Mouse (Mus musculus) 3T3-L1 (cell line): Measurements from ENCODE around the gene Ly6g6e.

Experiments
- DNase-seq: peaks from one replicate; pipeline ENCODE4 v3.0.0-alpha.2; 2015; ENCODE audit warnings: low read depth, low spot score

The Ly6g6e gene

GRCm38 (mm10) chr17:35071454-35071853 lies 5.2 kb upstream of the Ly6g6e start:
- DNase-seq, result no peak

DNA sequence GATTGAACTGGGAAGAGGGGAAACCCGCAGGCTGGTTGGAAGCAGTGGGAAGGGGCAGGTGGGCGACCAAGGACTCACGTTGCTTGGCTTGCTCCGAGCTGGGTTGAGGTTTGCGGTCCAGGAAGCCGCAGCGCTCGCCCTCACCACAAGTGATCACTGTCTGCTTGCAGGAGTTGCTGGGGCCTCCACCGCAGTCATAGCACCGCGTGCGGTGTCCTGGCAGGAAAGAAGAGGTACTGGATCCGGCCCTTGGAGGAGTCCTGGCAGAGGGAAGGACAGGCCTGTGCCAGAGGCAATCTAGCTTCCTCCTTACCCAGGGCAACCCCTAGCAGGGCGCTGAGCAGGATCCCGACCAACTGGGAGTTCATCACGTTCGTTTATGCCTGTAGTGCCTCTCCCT lies 2.6 kb upstream of the Ly6g6e start:
- DNase-seq, result no peak

DNA sequence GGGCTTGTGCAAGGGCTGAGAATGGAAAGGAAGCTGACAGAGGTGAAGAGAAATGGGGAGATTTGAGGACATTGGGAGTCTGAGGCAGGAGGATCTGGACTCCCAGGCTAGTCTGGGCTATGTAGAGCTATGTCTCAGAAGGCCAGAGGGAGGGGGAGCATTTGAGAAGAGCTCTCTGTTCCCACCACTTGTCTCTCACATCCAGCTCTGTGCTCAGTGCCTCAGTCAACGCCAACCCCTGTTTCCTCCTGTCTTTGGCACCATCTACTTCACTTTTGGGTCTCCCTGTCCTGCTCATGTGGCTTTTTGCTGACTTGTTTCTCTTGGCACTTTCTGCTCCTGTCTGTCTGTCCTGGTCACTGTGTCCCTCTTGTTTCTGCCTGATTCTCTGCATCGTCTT lies 583 bp downstream of the Ly6g6e start:
- no peak for DNase-seq

- DNase-seq, result no peak
Observed at GRCm38 (mm10) chr17:35077786-35078233, 1.1 kb downstream of the Ly6g6e start, which contains the start of gene Ly6g6d. TSS of gene Ly6g6d (minus strand) at chr17:35078065.

GRCm38 (mm10) chr17:35079778-35080177 lies 3.1 kb downstream of the Ly6g6e start:
- DNase-seq, result no peak

DNA sequence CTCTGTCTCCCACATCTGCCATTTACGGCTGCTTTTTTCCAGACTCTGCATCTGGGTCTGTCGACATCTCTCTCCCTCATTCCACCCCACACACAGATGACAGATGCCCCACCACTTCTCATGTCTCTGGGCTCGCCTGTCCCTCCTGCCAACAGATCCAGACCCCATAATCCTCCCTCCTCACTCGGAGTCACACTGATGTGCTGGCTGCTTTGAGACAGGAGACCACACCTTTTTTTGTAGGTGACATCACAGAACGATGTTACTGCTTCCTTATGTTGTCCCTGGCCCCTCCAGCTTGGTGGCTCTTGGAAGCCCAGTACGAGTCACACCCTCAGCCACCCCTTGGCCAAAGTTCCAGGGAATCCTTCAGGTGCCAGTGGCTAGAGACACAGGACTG lies 3.5 kb downstream of the Ly6g6e start:
- DNase-seq, result no peak

DNA sequence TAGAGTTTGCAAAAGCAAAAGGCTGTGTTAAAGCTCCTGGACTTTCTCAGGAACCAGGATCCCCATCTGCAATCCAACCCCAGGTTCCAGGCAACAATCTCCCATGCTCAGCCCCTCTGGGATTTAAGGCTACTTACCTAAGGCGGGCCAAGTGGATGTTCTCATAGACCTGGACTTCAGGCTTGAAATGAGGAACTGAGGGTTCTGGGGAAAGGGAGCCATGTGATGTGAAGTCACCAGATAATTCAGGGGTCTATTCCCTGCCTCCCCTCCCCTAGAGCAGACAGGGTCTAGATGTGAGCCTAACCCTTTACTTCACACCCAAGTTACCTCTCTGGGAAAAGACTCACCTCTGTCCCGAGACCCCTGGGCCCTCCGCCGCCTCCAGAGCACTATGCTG lies 4.0 kb downstream of the Ly6g6e start:
- DNase-seq, result no peak

- no peak for DNase-seq
Observed at GRCm38 (mm10) chr17:35082841-35083576, 6.3 kb downstream of the Ly6g6e start.

- DNase-seq, result no peak
Observed at GRCm38 (mm10) chr17:35083929-35084497, 7.3 kb downstream of the Ly6g6e start.

GRCm38 (mm10) chr17:35085208-35085865 lies 8.6 kb downstream of the Ly6g6e start, which contains the start of gene Ly6g6f:
TSS of gene Ly6g6f (minus strand) at chr17:35085610.
- no peak for DNase-seq

DNA sequence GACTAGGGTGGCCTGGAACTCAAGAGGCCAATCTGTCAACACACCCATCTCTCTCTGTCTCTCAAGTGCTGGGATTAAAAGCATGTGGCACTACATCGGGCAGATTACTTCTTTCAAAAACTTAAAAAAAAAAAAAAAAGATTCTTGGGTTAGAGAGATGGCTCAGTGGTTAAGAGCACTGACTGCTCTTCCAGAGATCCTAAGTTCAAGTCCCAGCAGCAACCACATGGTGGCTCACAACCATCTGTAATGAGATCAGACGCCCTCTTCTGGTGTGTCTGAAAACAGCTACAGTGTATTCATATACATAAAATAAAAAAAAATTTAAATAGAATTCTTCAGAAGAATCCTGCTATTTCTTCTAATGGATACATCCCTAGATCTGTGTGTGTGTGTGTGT lies 11.4 kb downstream of the Ly6g6e start:
- DNase-seq, result peak; percentile 65

GRCm38 (mm10) chr17:35088825-35089644 lies 12.3 kb downstream of the Ly6g6e start, which contains the start of gene Abhd16a:
TSS of gene Abhd16a (plus strand) at chr17:35089263.
- DNase-seq, result peak; percentile 92

DNA sequence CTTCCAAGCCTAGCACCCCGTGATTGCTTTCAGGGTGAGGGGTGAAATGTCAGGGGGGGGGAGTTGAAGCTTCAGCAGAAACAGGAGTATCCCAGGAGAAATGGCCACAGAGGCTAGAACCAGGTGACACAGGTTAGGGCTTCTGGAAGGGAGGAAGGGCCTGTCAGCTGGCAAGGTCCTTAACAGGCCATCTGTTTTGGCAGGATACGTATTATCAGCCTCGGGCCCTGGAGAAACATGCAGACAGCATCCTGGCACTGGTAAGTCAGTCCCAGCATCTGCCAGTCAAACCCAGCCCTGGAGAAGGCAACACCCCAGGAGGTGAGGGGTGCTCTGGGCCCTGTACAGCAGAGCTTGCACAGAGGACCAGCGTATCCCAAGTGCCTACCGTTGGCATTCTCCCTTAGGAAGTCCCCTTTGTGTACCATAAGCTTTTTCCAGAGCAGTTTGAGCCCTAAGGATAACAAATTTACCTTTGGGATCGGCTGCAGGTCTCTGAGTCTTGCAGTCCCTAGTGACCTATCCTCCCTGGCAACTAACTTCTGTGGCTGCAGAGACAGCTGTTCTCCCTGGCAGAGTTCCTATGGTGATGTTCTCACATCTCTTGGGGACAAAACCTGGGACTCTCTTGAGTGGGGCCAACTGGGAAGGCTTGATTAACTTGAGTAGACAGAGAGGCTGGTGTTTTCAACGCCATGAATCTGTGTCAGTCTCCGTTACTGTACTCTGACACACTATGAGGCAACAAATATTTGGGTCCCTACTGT lies 13.6 kb downstream of the Ly6g6e start:
- peak; percentile 70 for DNase-seq

DNA sequence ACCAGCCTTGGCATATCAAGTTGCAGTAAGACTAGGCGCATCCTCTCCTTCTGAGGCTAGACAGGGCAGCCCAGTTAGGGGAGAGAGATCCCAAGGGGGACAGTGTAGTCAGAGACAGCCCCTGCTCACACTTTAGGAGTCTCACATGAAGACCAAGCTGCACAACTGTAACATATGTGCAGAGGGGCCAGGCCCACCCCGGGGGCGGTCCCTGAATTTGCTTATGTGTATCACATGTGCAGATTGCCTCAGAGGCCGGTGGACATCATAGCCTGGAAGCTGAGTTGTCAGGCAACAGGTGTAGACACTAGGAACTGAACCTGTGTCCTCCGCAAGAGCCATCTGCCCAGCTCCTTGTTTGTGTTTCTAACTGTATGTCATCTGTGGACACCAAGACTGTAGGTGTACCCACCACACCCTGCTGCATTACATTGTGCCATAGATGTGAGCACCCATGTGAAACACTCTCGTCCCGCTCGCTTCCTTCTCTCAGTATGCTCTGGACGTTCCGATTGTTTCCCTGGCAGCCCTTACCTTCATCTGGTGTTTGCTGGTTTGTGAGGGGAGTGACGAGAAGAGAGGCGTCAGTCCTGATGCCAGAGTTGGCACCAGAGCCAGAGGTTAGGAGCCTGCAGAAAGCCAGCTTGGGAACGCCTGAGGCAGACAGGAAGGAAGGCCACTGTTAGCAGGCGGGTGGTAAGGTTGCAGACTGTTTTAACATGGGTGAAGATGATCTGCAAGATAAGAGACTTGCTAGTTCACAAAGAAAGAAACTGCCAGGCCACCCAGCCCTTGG lies 15.9 kb downstream of the Ly6g6e start:
- DNase-seq, result no peak

GRCm38 (mm10) chr17:35094475-35095365 lies 18.0 kb downstream of the Ly6g6e start:
- DNase-seq, result no peak

GRCm38 (mm10) chr17:35096597-35096996 lies 19.9 kb downstream of the Ly6g6e start:
- DNase-seq, result no peak

- DNase-seq, result no peak
Observed at GRCm38 (mm10) chr17:35097164-35097655, 20.5 kb downstream of the Ly6g6e start.

DNA sequence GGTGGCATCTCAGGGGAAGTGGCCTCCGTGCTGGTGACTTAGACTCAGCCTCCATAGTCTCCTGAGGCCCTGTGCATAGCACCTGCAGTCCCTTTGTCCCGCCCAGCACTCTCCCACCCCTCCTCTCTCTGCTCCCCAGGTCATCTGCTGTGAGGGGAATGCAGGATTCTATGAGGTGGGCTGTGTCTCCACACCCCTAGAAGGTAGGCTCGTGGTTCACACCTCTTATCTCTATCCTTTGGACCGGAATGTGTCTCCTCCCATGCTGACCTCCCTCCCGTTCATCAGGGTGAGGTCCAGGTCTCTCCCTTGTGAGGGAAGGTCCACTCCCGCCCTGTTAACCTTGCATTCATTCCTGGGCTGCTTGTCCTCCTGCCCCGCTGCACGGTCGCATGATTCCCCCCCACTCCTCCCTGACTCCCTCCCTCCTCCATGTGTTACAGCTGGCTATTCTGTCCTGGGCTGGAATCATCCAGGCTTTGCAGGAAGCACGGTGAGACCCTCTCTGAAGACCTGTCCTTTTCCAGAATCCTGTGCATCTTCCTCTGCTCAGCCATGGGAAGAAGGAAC lies 23.6 kb downstream of the Ly6g6e start:
- DNase-seq, result no peak

- DNase-seq, result no peak
Observed at GRCm38 (mm10) chr17:35101161-35101560, 24.5 kb downstream of the Ly6g6e start.
